Mouse (Mus musculus) gastrocnemius, postnatal 36 days (tissue): Measurements from ENCODE around the gene Thpo. TPM values are rescaled to one million over a fixed set of nuclear protein-coding genes. Genes with fewer than 3 reads are reported as not detected.

Experiments
- total RNA-seq, 2 experiments: library from RNA; stranded (reverse); gene quantifications; 2 replicates each; pipeline ENCODE4 v1.2.3; 2021

Gene Thpo
- total RNA-seq, 2 experiments from 2014 or later = 3.6 to 4.0 TPM

Other genes with a start within 250 kb of the Thpo start
- 10 to 100 TPM; 44.2 to 56.1 TPM for gene Eif2b5, start 235.7 kb downstream of the Thpo start, total RNA-seq
- 10 to 100 TPM; 27.8 to 28.8 TPM for gene Dvl3, start 217.5 kb downstream of the Thpo start, total RNA-seq
- gene Ap2m1, start 199.0 kb downstream of the Thpo start, total RNA-seq = 100 to 1,000 TPM; 133 to 135 TPM
- gene Abcf3, start 185.9 kb downstream of the Thpo start, total RNA-seq = 10 to 100 TPM; 51.0 to 69.7 TPM
- not detected for gene Vwa5b2, start 145.0 kb downstream of the Thpo start, total RNA-seq
- gene Eef1akmt4, start 122.9 kb downstream of the Thpo start, total RNA-seq = 1 to 10 TPM; 3.7 to 5.5 TPM
- gene Gm49333, start 122.9 kb downstream of the Thpo start, total RNA-seq = not detected
- 10 to 100 TPM; 12.7 to 15.8 TPM for gene Alg3, start 122.8 kb downstream of the Thpo start, total RNA-seq
- gene Camk2n2, start 113.2 kb downstream of the Thpo start, total RNA-seq = 1 to 10 TPM; 1.0 to 1.3 TPM
- gene Ece2, start 104.7 kb downstream of the Thpo start, total RNA-seq = under 1 TPM; 0.30 to 0.41 TPM
- gene Psmd2, start 82.9 kb downstream of the Thpo start, total RNA-seq = 100 to 1,000 TPM; 189 to 197 TPM
- gene Eif4g1, start 66.2 kb downstream of the Thpo start, total RNA-seq = 100 to 1,000 TPM; 395 to 402 TPM
- gene Fam131a, start 41.3 kb downstream of the Thpo start, total RNA-seq = 10 to 100 TPM; 50.1 to 79.3 TPM
- gene Polr2h, start 16.8 kb downstream of the Thpo start, total RNA-seq = 1 to 10 TPM; 7.7 to 9.3 TPM
- 1 to 10 TPM in 1 of 2 experiments, under 1 TPM in 1; 0.99 to 1.0 TPM for gene Clcn2, start 16.8 kb downstream of the Thpo start, total RNA-seq
- gene Chrd, start 1.4 kb downstream of the Thpo start, total RNA-seq = 1 to 10 TPM; 2.3 to 3.0 TPM